Mouse (Mus musculus) stomach, postnatal 0 days (tissue): ENCODE data around the gene Trim16. TPM values are rescaled to one million over a fixed set of nuclear protein-coding genes. Genes with fewer than 3 reads are reported as not detected.

Experiments used
- ATAC-seq: fragments of 200-750 bp; cut with Nextera tagmentation; 2 replicates; pipeline ENCODE4 v1.8.0; 2017; ENCODE audit not compliant: low FRiP score, low TSS enrichment
- DNase-seq: peaks from one replicate; pipeline ENCODE4 v3.0.0-alpha.2; 2016; ENCODE audit warnings: low spot score
- H3K27ac ChIP-seq: fragments of 300-500 bp; sonication (generic); replicated peaks from 2 replicates; pipeline ENCODE4 v1.5.1; 2014; ENCODE audit warnings: mild to moderate bottlenecking, control low read depth
- H3K27me3 ChIP-seq: fragments of 300-500 bp; sonication (generic); 2 replicates; pipeline ENCODE4 v1.6.1; 2014; ENCODE audit warnings: low read length; ENCODE audit not compliant: control insufficient read depth, insufficient read depth
- H3K36me3 ChIP-seq: fragments of 300-500 bp; sonication (generic); 2 replicates; pipeline ENCODE4 v1.6.1; 2014; ENCODE audit warnings: low read length, mixed read lengths; ENCODE audit not compliant: control insufficient read depth, insufficient read depth
- H3K4me1 ChIP-seq: fragments of 300-500 bp; sonication (generic); replicated peaks from 2 replicates; pipeline ENCODE4 v1.6.1; 2014; ENCODE audit warnings: antibody characterized with exemption; ENCODE audit not compliant: control insufficient read depth, insufficient read depth
- H3K4me2 ChIP-seq: fragments of 300-500 bp; sonication (generic); replicated peaks from 2 replicates; pipeline ENCODE4 v1.6.1; 2014; ENCODE audit warnings: low read depth, mild to moderate bottlenecking, control low read depth, moderate library complexity
- H3K4me3 ChIP-seq: fragments of 300-500 bp; sonication (generic); 2 replicates; pipeline ENCODE4 v1.5.1; 2014; ENCODE audit warnings: low read depth, low read length, control low read depth
- H3K9ac ChIP-seq: fragments of 300-500 bp; sonication (generic); 2 replicates; pipeline ENCODE4 v1.6.1; 2014; ENCODE audit warnings: mild to moderate bottlenecking, low read length, control low read depth, mixed read lengths
- H3K9me3 ChIP-seq: fragments of 300-500 bp; sonication (generic); 2 replicates; pipeline ENCODE4 v1.6.1; 2016; ENCODE audit warnings: low read length; ENCODE audit not compliant: control insufficient read depth
- CTCF ChIP-seq: IDR thresholded peaks from 2 replicates; pipeline ENCODE4 v1.5.1; 2016; ENCODE audit warnings: antibody characterized with exemption, low read depth, mild to moderate bottlenecking, moderate library complexity
- EP300 ChIP-seq: optimal IDR thresholded peaks from 2 replicates; pipeline ENCODE3; 2016; ENCODE audit warnings: antibody characterized with exemption
- WGBS: fragments of 180-500 bp; shearing (Covaris S2); extraction: QIAGEN DNeasy Blood & Tissue Kit; methylation state at CpG from one replicate; pipeline ENCODE4 v1.1.7; 2014; 5-methylcytosine and 5-hydroxymethylcytosine counted together
- polyA plus RNA-seq: library from polyadenylated mRNA; unstranded; fragments of >200 nt; fragmentation: Nextera tagmentation; extraction: Ambion mirVana; gene quantifications from 2 replicates; pipeline ENCODE4 v1.2.1, GENCODE M21; 2015

Gene Trim16
- polyA plus RNA-seq, 1 experiment from 2014 or later, result 23.4 TPM

GRCm38 (mm10) chr11:62816591-62816990, 3.4 kb upstream of the Trim16 start:
- WGBS, result 34% methylated on average over 6 of the region's 6 CpGs
- Histone ChIP-seq H3K4me2 (no peak overlapping the region), H3K9ac (no peak overlapping the region), H3K4me3 (no peak overlapping the region), H3K36me3 (no peaks in the 10 kb centered on the region), H3K27ac (no peak overlapping the region), H3K27me3 (no peaks in the 10 kb centered on the region), H3K4me1 (no peaks in the 10 kb centered on the region), H3K9me3 (no peaks in the 10 kb centered on the region)
- DNase-seq (no peak), ATAC-seq (no peak)
- no peak for TF ChIP-seq CTCF
- no peak for TF ChIP-seq EP300

GRCm38 (mm10) chr11:62819059-62819686, 858 bp upstream of the Trim16 start:
- WGBS, result 88% methylated on average over 8 of the region's 8 CpGs
- Histone ChIP-seq H3K27me3 (no peaks in the 10 kb centered on the region), H3K36me3 (no peaks in the 10 kb centered on the region), H3K4me3 (no peak overlapping the region), H3K9me3 (no peaks in the 10 kb centered on the region), H3K4me1 (no peaks in the 10 kb centered on the region), H3K9ac (no peak overlapping the region), H3K4me2 (no peak overlapping the region), H3K27ac (no peak overlapping the region; the same call in 1 of the 2 replicates)
- DNase-seq (no peak), ATAC-seq (no peak)
- no peak for TF ChIP-seq CTCF
- TF ChIP-seq EP300, result no peak

GRCm38 (mm10) chr11:62820661-62821437, 818 bp downstream of the Trim16 start:
- H3K36me3 ChIP-seq, result no peaks in the 10 kb centered on the region
- H3K27me3 ChIP-seq, result no peaks in the 10 kb centered on the region
- ATAC-seq (peak; percentile 13), DNase-seq (peak; percentile 48)
- peaks cover 7% of the 10 kb centered on the region for H3K4me1 ChIP-seq
- H3K9ac ChIP-seq, result peak overlapping the region; percentile 75
- H3K9me3 ChIP-seq, result no peaks in the 10 kb centered on the region
- 6% methylated on average over 16 of the region's 16 CpGs for WGBS
- peak overlapping the region; percentile 92 for H3K27ac ChIP-seq
- peak overlapping the region; percentile 91 for H3K4me2 ChIP-seq
- no peak for TF ChIP-seq EP300
- TF ChIP-seq CTCF, result no peak
- H3K4me3 ChIP-seq, result peak overlapping the region; percentile 65

- peak overlapping the region; percentile 65 for H3K4me3 ChIP-seq
- no peaks in the 10 kb centered on the region for H3K9me3 ChIP-seq
- peak overlapping the region; percentile 72 for H3K27ac ChIP-seq
- TF ChIP-seq CTCF (no peak), EP300 (no peak)
- H3K36me3 ChIP-seq, result no peaks in the 10 kb centered on the region
- peak overlapping the region; percentile 19; the same call in 1 of the 2 replicates for H3K9ac ChIP-seq
- peak; percentile 76 for DNase-seq
- WGBS, result 34% methylated on average over 5 of the region's 5 CpGs
- peak overlapping the region; percentile 45 for H3K4me2 ChIP-seq
- H3K4me1 ChIP-seq, result peaks cover 9% of the 10 kb centered on the region
- no peaks in the 10 kb centered on the region for H3K27me3 ChIP-seq
- ATAC-seq, result peak; percentile 34
These were observed 1.9 kb downstream of the Trim16 start for GRCm38 (mm10) chr11:62821893-62822292.

GRCm38 (mm10) chr11:62824211-62824610, 4.2 kb downstream of the Trim16 start:
- 57% methylated on average over 7 of the region's 7 CpGs for WGBS
- no peak for DNase-seq
- H3K27ac ChIP-seq, result peak overlapping the region; percentile 90
- H3K27me3 ChIP-seq, result no peaks in the 10 kb centered on the region
- H3K4me2 ChIP-seq, result no peak overlapping the region
- no peak overlapping the region for H3K9ac ChIP-seq
- H3K4me1 ChIP-seq, result peaks cover 9% of the 10 kb centered on the region
- H3K9me3 ChIP-seq, result no peaks in the 10 kb centered on the region
- no peak for TF ChIP-seq EP300
- TF ChIP-seq CTCF, result no peak
- H3K36me3 ChIP-seq, result 0 out of 2 replicates have a peak, but pooled peaks cover 2% of the 10 kb centered on the region
- ATAC-seq, result no peak
- H3K4me3 ChIP-seq, result no peak overlapping the region
